In the genomic region with DNA sequence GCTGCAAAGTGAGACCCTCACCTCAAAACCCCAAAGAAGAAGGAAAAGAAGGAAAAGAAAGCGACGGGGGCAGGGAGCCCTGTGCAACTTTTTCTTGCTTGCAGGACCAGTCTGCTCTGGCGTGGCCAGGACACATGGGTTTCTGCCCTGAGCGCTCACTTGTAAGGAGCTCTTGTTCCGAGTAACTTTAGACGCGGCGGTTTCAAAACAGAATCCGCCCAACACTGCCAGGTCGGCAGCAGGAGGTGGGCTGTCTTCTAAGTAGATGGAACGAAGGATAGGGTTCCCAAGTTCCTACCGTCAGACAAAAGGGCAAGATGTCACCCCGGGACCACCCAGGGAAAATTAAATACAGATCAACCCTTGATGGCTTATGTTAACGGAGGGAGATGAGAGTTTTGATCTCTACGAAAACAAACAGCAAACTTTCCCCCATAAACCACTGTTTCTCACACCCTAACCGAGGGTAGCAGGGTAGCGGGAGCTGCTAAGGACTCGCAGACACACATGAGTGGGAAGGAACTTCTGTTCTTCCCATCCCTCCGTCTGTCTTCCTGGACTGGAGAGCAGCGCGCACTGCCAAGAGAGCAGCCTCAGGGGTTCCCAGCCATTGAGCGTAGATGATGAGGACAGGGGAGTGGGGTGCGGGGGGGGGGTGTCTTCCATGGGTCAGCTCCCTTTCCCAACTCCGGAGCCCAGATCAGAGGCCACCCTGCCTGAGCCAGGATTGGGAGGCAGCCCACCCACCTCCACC, we compare ENCODE assay signal across 9 mouse cellular contexts. TPM values are rescaled to one million over a fixed set of nuclear protein-coding genes. Genes with fewer than 3 reads are reported as not detected.
A peak's percentile ranks its signal among the peaks of the same experiment; 100 is the strongest.
DNase-seq lines count a peak whose midpoint lies in the region; ATAC-seq and TF ChIP-seq lines count a peak whose summit lies in the region.
"Had no signal": no experiment of that assay in that cellular context is flagged by ENCODE, and none has a peak within 500 bp of the region (broad histone marks: within the 10 kb centered on the region; RNA-seq: fewer than 3 reads in every experiment).

No protein-coding gene starts in this region.

- ATAC-seq in intestine, embryonic 16.5 days: no peak
- no peak for ATAC-seq in midbrain, embryonic 15.5 days (replicated peaks)

- no peaks in the 10 kb centered on the region for H3K36me3 ChIP-seq in intestine, embryonic 16.5 days (ENCODE audit: control insufficient read depth, insufficient read depth, low read length)
- no peaks in the 10 kb centered on the region for H3K36me3 ChIP-seq in midbrain, embryonic 15.5 days (replicated peaks)

- H3K4me2 ChIP-seq in intestine, embryonic 16.5 days (ENCODE audit: low read depth, low read length): peak overlapping the region; percentile 48
- peak overlapping the region; percentile 3; the same call in 1 of the 2 replicates for H3K4me2 ChIP-seq in midbrain, embryonic 15.5 days

- TF ChIP-seq CTCF in gastrocnemius, adult 2 months (IDR thresholded peaks at IDR 0.05): no peak

- H3K27ac ChIP-seq in gastrocnemius, adult 2 months: no peak overlapping the region
- H3K27ac ChIP-seq in intestine, embryonic 16.5 days (ENCODE audit: low read length): no peak overlapping the region
- H3K27ac ChIP-seq in midbrain, embryonic 15.5 days: no peak overlapping the region

- no peaks in the 10 kb centered on the region for H3K27me3 ChIP-seq in intestine, embryonic 16.5 days (replicated peaks; ENCODE audit: control insufficient read depth, insufficient read depth, low read length)
- H3K27me3 ChIP-seq in midbrain, embryonic 15.5 days (replicated peaks): no peaks in the 10 kb centered on the region
- H3K27me3 ChIP-seq: CH12.LX had no signal

- no peaks in the 10 kb centered on the region for H3K4me1 ChIP-seq in intestine, embryonic 16.5 days (ENCODE audit: control insufficient read depth, insufficient read depth, low read length)
- H3K4me1 ChIP-seq in midbrain, embryonic 15.5 days: no peaks in the 10 kb centered on the region

- H3K4me3 ChIP-seq in gastrocnemius, adult 2 months: peak overlapping the region; percentile 57
- H3K4me3 ChIP-seq in intestine, embryonic 16.5 days (ENCODE audit: low read length): peak overlapping the region; percentile 26
- no peak overlapping the region for H3K4me3 ChIP-seq in midbrain, embryonic 15.5 days

- DNase-seq in gastrocnemius, adult 2 months: peak; percentile 41
- no peak for DNase-seq in gastrocnemius, adult 8-10 months (ENCODE audit: low spot score in 2 of 2)
- peak; percentile 6 for DNase-seq in right cerebral cortex, adult 18-20 months
- DNase-seq in right cerebral cortex, postnatal 36 days (ENCODE audit: low spot score in 2 of 2): no peak
- no peak for DNase-seq in spleen, postnatal 4 days (ENCODE audit: low spot score in 2 of 2)
- no peak for DNase-seq in ovary, postnatal 14 days (ENCODE audit: low spot score)

- peak overlapping the region; percentile 49; the same call in 1 of the 2 replicates for H3K9ac ChIP-seq in intestine, embryonic 16.5 days (ENCODE audit: low read depth, low read length)
- H3K9ac ChIP-seq in midbrain, embryonic 15.5 days: no peak overlapping the region

- no peaks in the 10 kb centered on the region for H3K9me3 ChIP-seq in intestine, embryonic 16.5 days (ENCODE audit: control insufficient read depth, low read length)
- no peaks in the 10 kb centered on the region for H3K9me3 ChIP-seq in midbrain, embryonic 15.5 days

- 25% methylated on average over 24 of the region's 24 CpGs for WGBS in intestine, embryonic 16.5 days
- WGBS in midbrain, embryonic 15.5 days: 41% methylated on average over 24 of the region's 24 CpGs

- intact Hi-C loops in gastrocnemius, adult 2 months (cut with DNase I): no loop called here

RNA-seq across cellular contexts. Expression of a gene that starts 55.7 kb away (rescaled TPM):
- 10 to 100 TPM in 1 of 2 experiments, 1 to 10 TPM in 1; 6.2 to 16.6 TPM for total RNA-seq in gastrocnemius, adult 2 months (2021)
- total RNA-seq in gastrocnemius, adult 8-10 months (2022): 1 to 10 TPM; 5.5 to 8.5 (median 6.7) TPM
- 32.5 and 37.0 TPM in 2 replicates for polyA plus RNA-seq in intestine, embryonic 16.5 days (2015; fragmentation: Nextera tagmentation; extraction: Ambion mirVana)
- 40.8 and 41.5 TPM in 2 replicates for polyA plus RNA-seq in midbrain, embryonic 15.5 days (2015; fragmentation: Nextera tagmentation; extraction: Ambion mirVana)

Comparison
In these comparisons a context has a peak if more than half of its experiments do, and no peak if none do; other contexts are left out.
1. DNase-seq: peak in gastrocnemius, adult 2 months (single experiment) and right cerebral cortex, adult 18-20 months (single experiment); none in gastrocnemius, adult 8-10 months (0 of 2), right cerebral cortex, postnatal 36 days (0 of 2), spleen, postnatal 4 days (0 of 2) and ovary, postnatal 14 days (single experiment).